Mouse (Mus musculus) cortical plate, adult 2 months (tissue): ENCODE measurements around the gene Gzf1. TPM values are rescaled to one million over a fixed set of nuclear protein-coding genes. Genes with fewer than 3 reads are reported as not detected.

ENCODE experiments used
- H3K27ac ChIP-seq: fragments of 200-500 bp; 2 replicates; pipeline ENCODE4 v1.5.1; 2012; ENCODE audit warnings: low read length, control low read depth, inconsistent platforms; ENCODE audit not compliant: insufficient read depth
- H3K4me1 ChIP-seq: fragments of 200-500 bp; 2 replicates; pipeline ENCODE4 v1.6.1; 2011; ENCODE audit warnings: low read length; ENCODE audit not compliant: control insufficient read depth, insufficient read depth
- H3K4me3 ChIP-seq: fragments of 200-500 bp; 2 replicates; pipeline ENCODE4 v1.5.1; 2011; ENCODE audit warnings: mild to moderate bottlenecking, low read length, control low read depth; ENCODE audit not compliant: insufficient read depth
- CTCF ChIP-seq: fragments of 200-500 bp; IDR thresholded peaks from 2 replicates; pipeline ENCODE4 v1.5.1; 2011; ENCODE audit warnings: mild to moderate bottlenecking, control low read depth, low read length; ENCODE audit not compliant: insufficient read depth; ENCODE audit errors: extremely low read depth
- POLR2A ChIP-seq: fragments of 200-500 bp; IDR thresholded peaks from 2 replicates; pipeline ENCODE4 v1.6.1; 2011; ENCODE audit warnings: mild to moderate bottlenecking, low read length, control low read depth; ENCODE audit not compliant: insufficient read depth; ENCODE audit errors: extremely low read depth
- polyA plus RNA-seq: library from polyadenylated mRNA; depleted of rRNA; stranded (reverse); fragments of >200 nt; gene quantifications from 2 replicates; pipeline ENCODE4 v1.2.3, GENCODE M21; 2012; rRNA removed

Gene Gzf1
- polyA plus RNA-seq, 1 experiment: 17.5 TPM

DNA sequence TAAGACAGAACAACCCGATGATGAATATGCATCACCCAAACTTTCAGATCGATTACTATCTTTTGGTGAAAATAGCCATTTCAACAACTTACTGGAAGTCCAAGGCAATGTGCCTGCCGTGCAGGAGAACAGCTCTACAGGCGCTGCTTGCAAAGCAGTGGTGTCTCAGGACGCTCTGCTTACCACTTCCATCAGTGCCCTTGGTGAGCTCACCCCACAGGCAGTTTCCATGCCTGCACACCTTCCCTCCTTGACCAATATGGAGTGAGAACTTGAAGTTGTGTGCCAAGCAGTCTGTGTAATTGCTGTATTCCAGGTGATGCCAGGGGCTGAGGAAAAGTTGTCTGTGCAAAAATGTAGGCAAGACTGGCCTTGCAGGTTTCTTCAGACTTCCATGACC is 10.0 kb downstream of the Gzf1 start:
- no peak for TF ChIP-seq POLR2A
- no peak for TF ChIP-seq CTCF
- Histone ChIP-seq H3K4me3 (no peak overlapping the region), H3K27ac (no peak overlapping the region), H3K4me1 (no peaks in the 10 kb centered on the region)

DNA sequence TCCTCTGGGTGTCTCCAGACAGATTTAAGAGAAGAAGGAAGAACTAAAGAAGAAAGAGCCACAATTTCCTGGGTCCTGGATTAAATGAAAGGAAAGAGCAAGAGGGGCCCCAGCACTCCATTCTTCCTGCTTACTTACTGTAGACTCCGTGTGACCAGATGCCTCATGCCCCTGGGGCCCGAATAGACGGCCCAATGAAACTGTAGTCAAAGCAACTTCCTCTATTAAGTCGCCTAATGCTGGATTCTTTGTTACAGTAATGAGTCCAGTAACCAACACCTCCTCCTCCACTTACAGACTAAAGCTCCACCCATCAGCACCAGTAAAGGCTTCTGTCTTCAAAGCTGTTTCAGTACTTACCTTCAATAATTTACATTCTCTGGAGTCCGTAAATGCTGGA is 17.7 kb downstream of the Gzf1 start:
- no peak for TF ChIP-seq POLR2A
- no peak for TF ChIP-seq CTCF
- H3K4me3 ChIP-seq: no peak overlapping the region
- H3K4me1 ChIP-seq: no peaks in the 10 kb centered on the region
- no peak overlapping the region for H3K27ac ChIP-seq

DNA sequence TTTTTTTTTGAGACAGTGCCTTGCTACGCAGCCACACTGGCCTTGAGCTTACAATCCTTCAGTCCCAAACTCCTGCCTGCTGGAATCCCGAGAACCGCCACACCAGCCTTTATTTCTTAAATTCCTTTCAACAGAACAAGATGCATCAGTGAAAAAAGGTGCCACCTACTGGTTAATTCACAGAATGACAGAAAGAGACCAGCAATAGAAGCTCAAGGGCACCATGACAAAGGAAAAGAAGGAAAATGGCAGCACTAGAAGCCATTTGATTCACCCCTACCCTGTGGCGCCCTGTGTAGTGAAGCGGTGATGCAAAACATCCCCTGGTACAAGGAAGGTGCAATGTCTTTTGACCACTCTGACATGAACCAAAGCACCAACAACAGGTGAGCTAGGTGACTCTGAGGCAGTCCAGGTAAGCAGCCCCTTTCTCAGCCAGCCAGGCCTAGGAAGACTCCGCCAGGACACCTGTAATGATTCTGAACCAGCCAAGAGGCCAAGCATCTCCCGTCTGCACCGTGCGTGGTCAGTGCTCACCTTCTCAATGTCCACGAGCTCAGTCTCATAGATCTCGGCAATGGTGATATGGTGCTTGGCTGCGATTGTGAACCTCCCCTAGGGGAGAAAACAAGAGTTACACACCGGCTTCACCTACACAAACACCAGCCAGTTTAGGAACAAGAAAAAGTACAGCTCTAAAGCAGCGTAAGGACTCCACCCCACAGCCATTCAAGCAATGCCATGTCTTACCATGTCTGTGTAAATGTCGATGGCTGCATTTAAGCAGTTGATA is 25.8 kb downstream of the Gzf1 start:
- no peak overlapping the region for H3K4me3 ChIP-seq
- TF ChIP-seq POLR2A (no peak), CTCF (peak; percentile 20; the same call in 1 of the 2 replicates)
- no peaks in the 10 kb centered on the region for H3K4me1 ChIP-seq
- no peak overlapping the region for H3K27ac ChIP-seq

- Histone ChIP-seq H3K4me3 (no peak overlapping the region), H3K27ac (no peak overlapping the region), H3K4me1 (no peaks in the 10 kb centered on the region)
- TF ChIP-seq POLR2A (no peak), CTCF (no peak)
These were observed 26.3 kb downstream of the Gzf1 start for GRCm38 (mm10) chr2:148707202-148707530.

DNA sequence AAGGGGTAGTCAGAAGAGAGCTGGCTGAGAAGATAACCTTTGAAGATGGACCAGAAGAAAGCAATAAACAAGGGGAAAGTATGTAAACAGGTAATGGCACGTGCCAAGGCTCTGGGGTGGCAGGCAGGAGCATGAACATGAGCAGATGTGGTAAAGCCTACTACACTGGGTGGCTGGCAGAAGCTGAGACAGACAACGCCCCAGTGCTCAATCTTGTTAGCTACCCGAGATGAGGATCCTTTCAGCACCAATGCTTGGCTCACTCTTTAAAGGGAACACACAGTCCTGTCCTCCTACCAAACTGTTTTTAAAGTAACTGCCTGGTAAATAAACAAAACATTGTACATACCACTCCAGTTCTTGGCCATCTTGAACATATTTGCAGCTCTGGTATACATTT is 31.5 kb downstream of the Gzf1 start:
- no peak for TF ChIP-seq CTCF
- TF ChIP-seq POLR2A: no peak
- H3K27ac ChIP-seq: no peak overlapping the region
- H3K4me3 ChIP-seq: no peak overlapping the region
- peaks cover 2% of the 10 kb centered on the region; the same call in 1 of the 2 replicates for H3K4me1 ChIP-seq

DNA sequence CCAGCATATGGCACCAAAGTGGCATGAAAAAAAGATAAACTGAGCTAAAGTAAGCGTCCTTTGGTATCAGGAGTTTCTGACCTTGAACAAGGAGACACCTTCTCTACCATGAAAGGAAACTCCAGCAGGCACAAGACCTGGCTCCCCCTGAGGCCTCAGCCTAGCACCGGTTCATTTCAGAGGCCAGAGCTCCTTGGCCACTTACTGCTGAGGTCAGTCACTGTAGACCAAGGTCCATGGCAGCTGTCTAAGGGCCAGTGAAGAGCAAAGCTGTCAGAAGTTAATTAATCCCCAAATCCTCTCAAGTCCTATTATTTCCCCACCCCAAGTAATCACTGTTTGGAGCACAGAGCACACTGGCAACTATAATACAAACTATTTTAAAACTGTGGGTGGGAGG is 36.2 kb downstream of the Gzf1 start:
- H3K4me3 ChIP-seq: no peak overlapping the region
- H3K4me1 ChIP-seq: peaks cover 2% of the 10 kb centered on the region; the same call in 1 of the 2 replicates
- no peak overlapping the region for H3K27ac ChIP-seq
- TF ChIP-seq CTCF (no peak), POLR2A (no peak)

DNA sequence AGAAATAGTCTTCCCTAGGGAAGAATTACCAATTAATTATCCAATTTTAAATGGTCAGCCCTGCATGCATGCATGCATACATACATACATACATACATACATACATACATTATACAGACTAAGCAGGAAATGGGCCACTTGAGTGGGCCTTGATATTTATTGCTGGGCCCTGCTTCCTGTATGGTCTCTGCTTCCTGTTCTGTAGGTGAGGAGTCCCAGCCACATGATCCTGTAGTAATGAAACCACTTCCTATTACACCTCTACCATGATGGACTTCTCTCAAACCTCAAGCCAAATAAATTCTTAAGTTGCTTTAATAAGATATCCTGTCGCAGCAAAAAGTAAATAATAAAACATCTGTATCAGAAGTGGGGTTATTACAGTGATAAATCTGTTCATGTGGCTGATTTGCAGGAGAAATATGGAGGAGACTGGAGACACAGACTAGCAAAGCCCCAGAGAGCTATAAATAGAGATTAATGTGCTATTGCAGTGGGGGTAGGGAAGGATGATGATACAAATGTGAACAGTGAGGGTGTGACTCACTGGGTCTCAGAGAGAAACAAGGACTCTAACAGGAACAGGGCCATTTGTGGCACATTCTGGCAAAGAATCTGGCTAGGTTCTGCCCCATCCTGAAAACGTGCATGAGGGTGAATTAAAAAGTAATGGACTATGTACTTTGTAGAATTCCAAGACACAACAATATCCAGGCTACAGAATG is 38.6 kb downstream of the Gzf1 start:
- Histone ChIP-seq H3K27ac (no peak overlapping the region), H3K4me3 (no peak overlapping the region), H3K4me1 (peaks cover 2% of the 10 kb centered on the region; the same call in 1 of the 2 replicates)
- no peak for TF ChIP-seq POLR2A
- TF ChIP-seq CTCF: no peak

DNA sequence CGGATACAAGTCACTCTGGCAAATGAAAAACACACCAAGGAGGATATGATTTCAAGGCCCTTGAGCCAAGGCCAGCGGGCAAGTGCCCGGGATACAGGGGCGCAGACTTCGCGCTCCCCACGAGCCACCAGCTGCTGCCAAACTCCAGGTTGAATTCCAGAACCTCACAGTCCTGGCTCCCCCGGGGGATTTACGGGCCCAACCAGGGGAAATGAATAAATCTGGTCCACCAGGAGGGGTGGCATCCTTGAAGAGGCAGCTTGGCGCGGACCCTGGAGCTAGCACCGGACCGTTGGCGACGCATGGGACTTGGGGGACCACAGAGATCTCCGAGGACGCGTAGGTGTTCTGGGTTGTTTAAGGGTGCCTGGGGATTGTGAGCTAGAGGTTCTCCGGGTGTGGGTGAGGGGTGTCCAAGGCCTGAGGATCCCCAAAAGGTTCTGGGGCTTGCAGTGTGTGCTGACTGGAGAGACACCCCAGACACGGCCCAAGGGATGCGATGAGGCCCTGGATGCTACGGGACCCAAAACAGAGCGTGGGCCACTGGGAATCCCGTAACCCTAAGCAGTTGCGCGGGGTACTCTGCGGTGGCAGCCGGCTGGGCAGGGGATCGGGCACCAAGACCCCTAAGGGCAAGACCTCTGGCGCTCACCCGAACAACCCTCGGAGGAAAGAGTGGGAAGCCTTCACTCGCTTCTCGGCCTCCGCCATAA is 50.9 kb downstream of the Gzf1 start:
- TF ChIP-seq CTCF (no peak), POLR2A (no peak)
- Histone ChIP-seq H3K4me3 (peak overlapping the region; percentile 96), H3K27ac (peak overlapping the region; percentile 85)

GRCm38 (mm10) chr2:148732327-148733000 is 51.6 kb downstream of the Gzf1 start, which contains the start of gene Napb:
Gene Napb, minus strand, starts transcription at chr2:148732467.
- Histone ChIP-seq H3K4me1 (peaks cover 12% of the 10 kb centered on the region), H3K4me3 (peak within 1 kb of the TSS; percentile 96), H3K27ac (peak within 1 kb of the TSS; percentile 85)
- TF ChIP-seq POLR2A (peak; percentile 100), CTCF (no peak)

More for the DNA sequence above, 50.9 kb downstream of the Gzf1 start:
- peaks cover 13% of the 10 kb centered on the region for H3K4me1 ChIP-seq

Other genes starting within 250 kb of the Gzf1 start
- gene Cd93, start 237.5 kb upstream of the Gzf1 start, polyA plus RNA-seq: 3.7 and 4.0 TPM in 2 replicates
- gene Nxt1, start 8.4 kb upstream of the Gzf1 start, polyA plus RNA-seq: 22.1 and 22.9 TPM in 2 replicates
- 219 and 222 TPM in 2 replicates for gene Napb, start 51.4 kb downstream of the Gzf1 start, polyA plus RNA-seq
- gene Cstl1, start 69.3 kb downstream of the Gzf1 start, polyA plus RNA-seq: 0.40 and 0.70 TPM in 2 replicates
- not detected in 2 replicates for gene Cst11, start 90.5 kb downstream of the Gzf1 start, polyA plus RNA-seq
- not detected in 2 replicates for gene 8030411F24Rik, start 101.0 kb downstream of the Gzf1 start, polyA plus RNA-seq
- gene Cst12, start 108.3 kb downstream of the Gzf1 start, polyA plus RNA-seq: not detected in 2 replicates
- gene Cst8, start 117.8 kb downstream of the Gzf1 start, polyA plus RNA-seq: not detected in 2 replicates
- not detected in 2 replicates for gene Cst13, start 139.1 kb downstream of the Gzf1 start, polyA plus RNA-seq
- not detected in 2 replicates for gene Cst9, start 154.1 kb downstream of the Gzf1 start, polyA plus RNA-seq
- gene 9230104L09Rik, start 184.0 kb downstream of the Gzf1 start, polyA plus RNA-seq: not detected in 2 replicates
- 4,891 and 5,493 TPM in 2 replicates for gene Cst3, start 194.7 kb downstream of the Gzf1 start, polyA plus RNA-seq